Mouse (Mus musculus) ZHBTc4 (cell line): ENCODE data around the gene D17H6S53E.

Source experiments
- DNase-seq: peaks from one replicate; pipeline ENCODE4 v3.0.0-alpha.2; 2011; ENCODE audit warnings: low read depth, low spot score

The D17H6S53E gene

DNA sequence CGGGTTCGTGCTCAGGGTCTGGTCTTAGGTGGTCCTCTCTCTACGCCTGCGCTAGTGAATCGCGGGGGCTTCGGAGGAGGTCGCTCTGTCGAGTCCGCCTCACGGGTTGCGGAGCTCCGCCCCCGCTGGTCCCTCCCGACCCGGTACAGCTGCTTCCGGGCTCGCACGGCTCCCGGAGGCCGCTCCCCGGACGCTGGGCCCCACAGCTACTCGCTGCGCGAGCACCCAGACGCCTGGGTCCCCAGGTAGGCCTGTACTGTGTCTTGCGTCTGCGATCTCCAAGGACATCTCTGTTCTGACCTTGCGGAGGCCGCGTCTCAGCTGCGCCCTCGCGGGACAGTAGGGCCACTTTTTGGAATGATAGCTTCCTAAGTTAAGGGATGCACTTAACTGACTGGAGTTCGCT lies at the start of gene D17H6S53E:
Gene D17H6S53E (plus strand): TSS at position 168 of the 406 bp plus-strand sequence.
- peak; percentile 51 for DNase-seq

GRCm38 (mm10) chr17:35076507-35077176 lies 49.5 kb upstream of the D17H6S53E start, which contains the start of gene Ly6g6e:
Gene Ly6g6e, plus strand, starts transcription at chr17:35076902.
- peak; percentile 64 for DNase-seq

GRCm38 (mm10) chr17:35077285-35077684 lies 48.9 kb upstream of the D17H6S53E start:
- DNase-seq: no peak

DNA sequence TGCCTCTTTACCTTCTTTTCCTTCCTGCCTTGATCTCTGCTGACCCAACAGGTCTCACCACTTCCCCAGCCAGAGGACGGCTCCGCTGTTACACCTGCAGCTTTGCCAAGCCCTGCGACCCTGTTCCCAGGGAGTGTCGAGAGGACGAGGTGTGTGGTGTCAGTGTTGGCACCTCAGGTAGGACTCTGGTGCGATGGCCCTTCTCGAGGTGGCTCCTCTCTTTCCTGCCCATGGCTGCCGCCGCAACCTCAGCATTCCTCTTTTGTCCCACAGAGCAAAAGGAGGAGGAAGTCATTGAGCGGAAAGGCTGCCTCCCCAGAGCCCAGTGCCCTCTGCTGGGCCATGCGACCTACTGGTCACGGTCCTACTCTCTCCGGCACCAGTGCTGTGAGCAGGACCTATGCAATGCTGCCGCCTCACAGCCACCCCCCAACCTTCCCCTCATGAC lies 48.4 kb upstream of the D17H6S53E start, which contains the start of gene Ly6g6d:
Gene Ly6g6d (minus strand): TSS at position 280 of the 448 bp plus-strand sequence.
- no peak for DNase-seq

- DNase-seq: peak; percentile 28
These were observed 46.4 kb upstream of the D17H6S53E start for GRCm38 (mm10) chr17:35079778-35080177.

DNA sequence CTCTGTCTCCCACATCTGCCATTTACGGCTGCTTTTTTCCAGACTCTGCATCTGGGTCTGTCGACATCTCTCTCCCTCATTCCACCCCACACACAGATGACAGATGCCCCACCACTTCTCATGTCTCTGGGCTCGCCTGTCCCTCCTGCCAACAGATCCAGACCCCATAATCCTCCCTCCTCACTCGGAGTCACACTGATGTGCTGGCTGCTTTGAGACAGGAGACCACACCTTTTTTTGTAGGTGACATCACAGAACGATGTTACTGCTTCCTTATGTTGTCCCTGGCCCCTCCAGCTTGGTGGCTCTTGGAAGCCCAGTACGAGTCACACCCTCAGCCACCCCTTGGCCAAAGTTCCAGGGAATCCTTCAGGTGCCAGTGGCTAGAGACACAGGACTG lies 45.9 kb upstream of the D17H6S53E start:
- no peak for DNase-seq

GRCm38 (mm10) chr17:35080710-35081109 lies 45.5 kb upstream of the D17H6S53E start:
- DNase-seq: no peak

- no peak for DNase-seq
These were observed 43.2 kb upstream of the D17H6S53E start for GRCm38 (mm10) chr17:35082841-35083576.

GRCm38 (mm10) chr17:35083929-35084497 lies 42.2 kb upstream of the D17H6S53E start:
- no peak for DNase-seq

GRCm38 (mm10) chr17:35085208-35085865 lies 40.8 kb upstream of the D17H6S53E start, which contains the start of gene Ly6g6f:
Gene Ly6g6f, minus strand, starts transcription at chr17:35085610.
- no peak for DNase-seq

- DNase-seq: peak; percentile 51
These were observed 38.0 kb upstream of the D17H6S53E start for GRCm38 (mm10) chr17:35088151-35088550.

DNA sequence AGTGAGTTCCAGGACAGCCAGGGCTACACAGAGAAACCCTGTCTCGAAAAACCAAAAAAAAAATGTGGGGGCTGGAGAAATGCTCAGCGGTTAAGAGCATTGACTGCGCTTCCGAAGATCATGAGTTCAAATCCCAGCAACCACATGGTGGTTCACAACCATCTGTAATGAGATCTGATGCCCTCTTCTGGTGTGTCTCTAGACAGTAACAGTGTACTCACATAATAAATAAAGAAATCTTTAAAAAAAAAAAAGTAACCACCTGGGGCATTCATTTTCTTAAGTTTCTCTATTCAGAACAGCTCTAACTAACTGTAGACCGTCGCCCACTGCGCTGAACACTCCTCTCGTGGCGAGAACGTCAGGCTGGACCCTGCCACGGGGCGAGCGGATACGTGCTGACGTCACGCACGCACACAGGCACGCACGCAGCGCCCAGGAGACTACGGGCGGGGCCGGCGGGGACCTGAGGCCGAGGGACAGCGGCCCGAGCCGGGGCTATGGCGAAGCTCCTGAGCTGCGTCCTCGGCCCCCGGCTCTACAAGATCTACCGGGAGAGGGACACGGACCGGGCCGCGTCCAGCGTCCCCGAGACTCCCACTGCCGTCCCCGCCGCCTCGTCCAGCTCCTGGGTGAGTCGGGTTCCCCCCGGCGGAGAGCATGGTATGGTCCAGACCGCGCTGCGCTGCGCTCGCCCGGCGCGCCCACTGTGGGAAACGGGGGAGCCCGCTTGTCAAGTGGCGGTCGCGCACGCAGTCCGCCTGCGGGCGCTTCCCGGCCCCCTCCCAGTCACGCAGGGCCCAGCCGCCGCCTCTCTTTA lies 37.1 kb upstream of the D17H6S53E start, which contains the start of gene Abhd16a:
Gene Abhd16a (plus strand): TSS at position 439 of the 820 bp plus-strand sequence.
- DNase-seq: peak; percentile 97

DNA sequence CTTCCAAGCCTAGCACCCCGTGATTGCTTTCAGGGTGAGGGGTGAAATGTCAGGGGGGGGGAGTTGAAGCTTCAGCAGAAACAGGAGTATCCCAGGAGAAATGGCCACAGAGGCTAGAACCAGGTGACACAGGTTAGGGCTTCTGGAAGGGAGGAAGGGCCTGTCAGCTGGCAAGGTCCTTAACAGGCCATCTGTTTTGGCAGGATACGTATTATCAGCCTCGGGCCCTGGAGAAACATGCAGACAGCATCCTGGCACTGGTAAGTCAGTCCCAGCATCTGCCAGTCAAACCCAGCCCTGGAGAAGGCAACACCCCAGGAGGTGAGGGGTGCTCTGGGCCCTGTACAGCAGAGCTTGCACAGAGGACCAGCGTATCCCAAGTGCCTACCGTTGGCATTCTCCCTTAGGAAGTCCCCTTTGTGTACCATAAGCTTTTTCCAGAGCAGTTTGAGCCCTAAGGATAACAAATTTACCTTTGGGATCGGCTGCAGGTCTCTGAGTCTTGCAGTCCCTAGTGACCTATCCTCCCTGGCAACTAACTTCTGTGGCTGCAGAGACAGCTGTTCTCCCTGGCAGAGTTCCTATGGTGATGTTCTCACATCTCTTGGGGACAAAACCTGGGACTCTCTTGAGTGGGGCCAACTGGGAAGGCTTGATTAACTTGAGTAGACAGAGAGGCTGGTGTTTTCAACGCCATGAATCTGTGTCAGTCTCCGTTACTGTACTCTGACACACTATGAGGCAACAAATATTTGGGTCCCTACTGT lies 35.8 kb upstream of the D17H6S53E start:
- no peak for DNase-seq

DNA sequence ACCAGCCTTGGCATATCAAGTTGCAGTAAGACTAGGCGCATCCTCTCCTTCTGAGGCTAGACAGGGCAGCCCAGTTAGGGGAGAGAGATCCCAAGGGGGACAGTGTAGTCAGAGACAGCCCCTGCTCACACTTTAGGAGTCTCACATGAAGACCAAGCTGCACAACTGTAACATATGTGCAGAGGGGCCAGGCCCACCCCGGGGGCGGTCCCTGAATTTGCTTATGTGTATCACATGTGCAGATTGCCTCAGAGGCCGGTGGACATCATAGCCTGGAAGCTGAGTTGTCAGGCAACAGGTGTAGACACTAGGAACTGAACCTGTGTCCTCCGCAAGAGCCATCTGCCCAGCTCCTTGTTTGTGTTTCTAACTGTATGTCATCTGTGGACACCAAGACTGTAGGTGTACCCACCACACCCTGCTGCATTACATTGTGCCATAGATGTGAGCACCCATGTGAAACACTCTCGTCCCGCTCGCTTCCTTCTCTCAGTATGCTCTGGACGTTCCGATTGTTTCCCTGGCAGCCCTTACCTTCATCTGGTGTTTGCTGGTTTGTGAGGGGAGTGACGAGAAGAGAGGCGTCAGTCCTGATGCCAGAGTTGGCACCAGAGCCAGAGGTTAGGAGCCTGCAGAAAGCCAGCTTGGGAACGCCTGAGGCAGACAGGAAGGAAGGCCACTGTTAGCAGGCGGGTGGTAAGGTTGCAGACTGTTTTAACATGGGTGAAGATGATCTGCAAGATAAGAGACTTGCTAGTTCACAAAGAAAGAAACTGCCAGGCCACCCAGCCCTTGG lies 33.6 kb upstream of the D17H6S53E start:
- no peak for DNase-seq

DNA sequence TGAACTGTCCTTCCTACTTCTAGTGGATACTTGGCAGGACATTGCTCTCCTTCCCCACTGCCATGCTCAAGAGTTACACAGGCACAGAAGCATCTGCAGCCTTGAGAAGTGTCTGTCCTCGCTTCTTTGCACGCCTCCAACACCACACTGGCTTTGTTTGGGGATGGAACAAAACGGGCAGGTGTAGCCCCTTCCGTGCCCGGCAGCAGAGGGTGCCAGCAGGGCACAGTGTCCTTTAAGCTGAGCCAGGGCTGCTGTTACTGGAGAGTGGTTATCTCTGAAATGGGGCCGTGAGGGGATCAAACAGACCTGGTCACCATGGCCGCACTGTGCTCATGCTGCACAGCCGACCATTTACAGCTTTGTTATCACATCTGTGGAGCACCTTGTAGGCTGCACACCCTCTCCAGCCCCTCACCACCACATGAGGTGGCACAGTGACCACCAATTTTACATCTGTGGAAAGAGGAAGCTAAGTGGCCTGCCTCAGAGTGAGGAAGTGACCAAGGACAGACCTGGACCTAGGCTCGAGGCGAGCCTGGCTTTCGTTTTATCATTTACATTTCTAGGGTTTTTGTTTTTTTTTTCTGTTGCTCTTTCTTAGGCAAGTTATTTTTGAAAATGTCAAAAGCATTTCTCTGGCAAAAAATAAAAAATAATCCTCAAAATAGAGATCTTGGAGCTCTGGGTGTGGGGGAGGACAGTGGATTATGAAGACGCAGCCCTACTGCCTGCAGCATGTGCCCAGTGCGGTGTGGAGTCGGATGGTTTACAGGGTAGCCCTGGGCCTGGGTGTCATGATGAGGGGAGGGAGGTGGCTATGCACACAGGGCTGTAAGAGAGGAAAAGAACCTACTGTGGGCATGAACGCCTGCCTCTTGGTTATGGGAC lies 31.5 kb upstream of the D17H6S53E start:
- DNase-seq: no peak

DNA sequence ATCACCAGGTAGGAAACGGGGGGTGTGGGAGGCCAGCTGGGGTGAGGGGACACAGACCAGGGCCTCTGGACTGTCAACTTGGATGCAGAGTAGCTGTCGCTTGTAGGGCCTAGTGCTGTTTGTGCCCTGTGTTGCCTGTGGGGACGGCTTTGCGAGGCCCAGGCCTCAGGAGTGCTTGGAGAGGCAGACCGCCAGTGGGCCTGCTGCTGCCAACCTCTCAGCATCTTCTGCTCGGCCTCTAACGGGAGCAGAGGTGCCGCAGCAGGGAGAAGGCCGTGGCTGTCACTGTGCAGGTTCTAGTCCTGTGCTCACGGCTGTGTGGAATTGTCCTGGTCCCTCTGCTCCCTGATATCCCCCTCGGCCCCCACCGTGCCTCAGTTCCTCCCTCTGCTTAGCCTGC lies 29.6 kb upstream of the D17H6S53E start:
- no peak for DNase-seq

GRCm38 (mm10) chr17:35097164-35097655 lies 29.0 kb upstream of the D17H6S53E start:
- DNase-seq: peak; percentile 23

GRCm38 (mm10) chr17:35100196-35100765 lies 25.9 kb upstream of the D17H6S53E start:
- DNase-seq: no peak
